ENCODE assay signal across 8 mouse cellular contexts in the genomic region with DNA sequence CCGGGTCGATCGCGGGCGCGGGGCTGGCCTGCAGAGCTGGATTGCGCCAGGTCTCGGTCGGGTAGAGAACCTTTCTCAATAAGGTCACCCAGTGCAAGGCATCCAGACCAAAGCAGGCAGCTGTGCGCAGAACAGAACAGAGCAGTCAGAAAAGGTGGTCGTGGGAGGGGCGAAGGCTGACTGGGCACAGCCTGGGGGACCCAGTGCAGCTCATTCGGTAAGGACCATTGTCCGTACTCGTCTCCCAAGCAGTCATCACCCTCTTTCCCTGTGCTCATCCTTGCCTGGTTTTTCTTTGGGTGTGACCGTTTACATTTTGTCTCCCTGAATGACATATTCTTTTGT. TPM values are rescaled to one million over a fixed set of nuclear protein-coding genes. Genes with fewer than 3 reads are reported as not detected.
DNase-seq lines count a peak whose midpoint lies in the region; ATAC-seq and TF ChIP-seq lines count a peak whose summit lies in the region.

No protein-coding gene starts in this region.

- DNase-seq in heart, adult 8-10 months (ENCODE audit: low spot score), result no peak
- no peak for DNase-seq in urinary bladder, postnatal 4 days (ENCODE audit: low spot score in 2 of 2)
- no peak for DNase-seq in frontal cortex, postnatal 36 days (ENCODE audit: low spot score in 2 of 2)
- DNase-seq in layer of hippocampus, adult 11-12 months (ENCODE audit: low spot score), result no peak

- H3K9me3 ChIP-seq in heart, embryonic 11.5 days (replicated peaks; ENCODE audit: control insufficient read depth, low read length), result no peaks in the 10 kb centered on the region
- no peaks in the 10 kb centered on the region for H3K9me3 ChIP-seq in E14TG2a.4 (ENCODE audit: low read length)
- H3K9me3 ChIP-seq in forebrain, embryonic 16.5 days (ENCODE audit: control insufficient read depth, low read length), result peaks cover 3% of the 10 kb centered on the region; the same call in 1 of the 2 replicates
- no peaks in the 10 kb centered on the region for H3K9me3 ChIP-seq in liver, embryonic 16.5 days (replicated peaks; ENCODE audit: control insufficient read depth, low read length)

- no peak for TF ChIP-seq CTCF in E14TG2a.4 (conservative IDR thresholded peaks at IDR 0.05; ENCODE audit: low read length)

- peaks cover 27% of the 10 kb centered on the region for H3K4me1 ChIP-seq in heart, embryonic 11.5 days (ENCODE audit: control insufficient read depth, insufficient read depth, low read length)
- H3K4me1 ChIP-seq in E14TG2a.4 (replicated peaks; ENCODE audit: low read depth, low read length), result peaks cover 48% of the 10 kb centered on the region
- peaks cover 41% of the 10 kb centered on the region for H3K4me1 ChIP-seq in forebrain, embryonic 16.5 days (replicated peaks; ENCODE audit: control insufficient read depth, insufficient read depth, low read length)
- peaks cover 16% of the 10 kb centered on the region for H3K4me1 ChIP-seq in liver, embryonic 16.5 days (ENCODE audit: control insufficient read depth, low read depth, low read length)

- H3K9ac ChIP-seq in heart, embryonic 11.5 days (ENCODE audit: low read depth, low read length), result peak overlapping the region; percentile 59
- peak overlapping the region; percentile 79 for H3K9ac ChIP-seq in forebrain, embryonic 16.5 days (replicated peaks; ENCODE audit: low read depth, low read length)
- no peak overlapping the region; the same call in 1 of the 2 replicates for H3K9ac ChIP-seq in liver, embryonic 16.5 days (ENCODE audit: low read depth, low read length)

- peak overlapping the region; percentile 94 for H3K4me3 ChIP-seq in heart, embryonic 11.5 days (ENCODE audit: low read depth, low read length)
- H3K4me3 ChIP-seq in E14TG2a.4 (replicated peaks; ENCODE audit: low read length), result peak overlapping the region; percentile 92
- peak overlapping the region; percentile 95 for H3K4me3 ChIP-seq in forebrain, embryonic 16.5 days (replicated peaks; ENCODE audit: low read length)
- peak overlapping the region; percentile 69 for H3K4me3 ChIP-seq in liver, embryonic 16.5 days (ENCODE audit: low read depth, low read length)

- H3K27ac ChIP-seq in heart, embryonic 11.5 days (ENCODE audit: low read depth, low read length), result no peak overlapping the region
- no peak overlapping the region; the same call in 1 of the 2 replicates for H3K27ac ChIP-seq in forebrain, embryonic 16.5 days (ENCODE audit: low read length)
- no peak overlapping the region for H3K27ac ChIP-seq in liver, embryonic 16.5 days (ENCODE audit: low read length)

- ATAC-seq in heart, embryonic 11.5 days (replicated peaks; ENCODE audit: insufficient number of reproducible peaks, low FRiP score, low TSS enrichment), result no peak
- peak; percentile 22 for ATAC-seq in forebrain, embryonic 16.5 days
- no peak for ATAC-seq in liver, embryonic 16.5 days (ENCODE audit: low read depth)

- 10% methylated on average over 16 of the region's 16 CpGs for WGBS in heart, embryonic 11.5 days (ENCODE audit: insufficient replicate concordance)
- WGBS in forebrain, embryonic 16.5 days, result 7% methylated on average over 16 of the region's 16 CpGs
- 10% methylated on average over 16 of the region's 16 CpGs for WGBS in liver, embryonic 16.5 days (ENCODE audit: insufficient replicate concordance)

- no peaks in the 10 kb centered on the region for H3K36me3 ChIP-seq in heart, embryonic 11.5 days (ENCODE audit: control insufficient read depth, insufficient read depth, low read length)
- no peaks in the 10 kb centered on the region for H3K36me3 ChIP-seq in E14TG2a.4 (ENCODE audit: insufficient read depth, low read length)
- no peaks in the 10 kb centered on the region for H3K36me3 ChIP-seq in forebrain, embryonic 16.5 days (ENCODE audit: control insufficient read depth, insufficient read depth)
- no peaks in the 10 kb centered on the region for H3K36me3 ChIP-seq in liver, embryonic 16.5 days (ENCODE audit: control insufficient read depth, insufficient read depth)

- peak overlapping the region; percentile 93 for H3K4me2 ChIP-seq in heart, embryonic 11.5 days
- peak overlapping the region; percentile 96 for H3K4me2 ChIP-seq in forebrain, embryonic 16.5 days (ENCODE audit: low read length)
- H3K4me2 ChIP-seq in liver, embryonic 16.5 days (ENCODE audit: low read depth, low read length), result peak overlapping the region; percentile 83

- H3K27me3 ChIP-seq in heart, embryonic 11.5 days (ENCODE audit: control insufficient read depth, insufficient read depth, low read length), result 0 out of 2 replicates have a peak, but pooled peaks cover 8% of the 10 kb centered on the region
- peaks cover 39% of the 10 kb centered on the region for H3K27me3 ChIP-seq in E14TG2a.4 (ENCODE audit: insufficient read depth, low read length)
- H3K27me3 ChIP-seq in forebrain, embryonic 16.5 days (replicated peaks; ENCODE audit: control insufficient read depth, insufficient read depth, low read length), result no peaks in the 10 kb centered on the region
- peaks cover 22% of the 10 kb centered on the region for H3K27me3 ChIP-seq in liver, embryonic 16.5 days (ENCODE audit: control insufficient read depth, insufficient read depth, low read depth, low read length)

RNA-seq across cellular contexts. Expression of a gene that starts 0.7 kb away (rescaled TPM):
- polyA plus RNA-seq in heart, embryonic 11.5 days (2014; fragmentation: Nextera tagmentation; extraction: Ambion mirVana), result 8.9 and 9.9 TPM in 2 replicates
- 10 to 100 TPM; 15.9 to 28.7 (median 20.2) TPM for total RNA-seq in heart, adult 8-10 months (2022)
- polyA plus RNA-seq in forebrain, embryonic 16.5 days (2015; fragmentation: Nextera tagmentation; extraction: Ambion mirVana), result 44.1 and 47.8 TPM in 2 replicates
- 0.82 and 1.0 TPM in 2 replicates for polyA plus RNA-seq in liver, embryonic 16.5 days (2015; fragmentation: Nextera tagmentation; extraction: Ambion mirVana)
